Mouse (Mus musculus): ENCODE data around the gene 4930518I15Rik.
"Not testable (repeated sequence)": the region's sequence is repeated elsewhere in the genome, so short reads cannot be mapped to it uniquely, and the experiment has no call there.

The 4930518I15Rik gene

DNA sequence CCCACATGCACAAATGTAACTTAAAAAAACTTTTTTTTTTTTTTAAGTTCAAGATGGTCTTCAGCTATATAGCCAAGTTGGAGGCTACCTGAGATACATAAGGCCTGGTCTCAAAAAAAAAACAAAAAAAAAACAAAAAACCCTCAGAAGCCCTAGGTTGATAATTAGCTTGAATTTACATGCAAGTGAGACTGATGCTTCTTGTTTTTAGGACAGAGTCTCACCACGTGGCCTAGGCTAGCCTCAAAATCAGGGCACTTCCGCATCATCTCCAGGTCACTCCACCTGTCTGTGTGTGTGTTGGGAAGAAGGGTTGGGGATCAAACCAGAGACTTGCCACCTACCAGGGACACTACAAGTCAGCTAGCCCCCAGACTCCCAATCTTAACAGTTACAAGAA lies at the start of gene 4930518I15Rik:
Gene 4930518I15Rik, minus strand, starts transcription at position 112 of the 400 bp plus-strand sequence.
- ATAC-seq (ENCODE audit: insufficient number of reproducible peaks, low FRiP score, low TSS enrichment) = no peak

DNA sequence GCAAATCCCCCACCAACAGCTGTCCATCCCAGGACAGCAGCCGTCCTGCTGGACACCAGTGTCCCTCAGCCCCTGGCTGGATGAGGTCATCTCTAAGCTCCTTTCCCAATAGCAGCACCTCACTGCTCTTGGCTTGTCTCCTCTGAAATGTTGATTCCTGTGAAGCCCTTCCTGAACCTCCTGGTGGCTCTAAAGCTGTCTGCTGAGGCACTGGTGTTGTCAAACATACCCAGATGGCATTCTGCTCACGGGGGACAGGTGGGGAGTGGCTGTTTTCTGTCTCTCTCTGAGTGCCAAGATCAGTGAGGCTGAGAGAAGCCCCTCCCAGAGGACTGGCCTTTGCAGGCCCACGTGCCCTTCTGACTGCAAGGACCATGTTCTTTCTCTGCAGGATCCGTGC lies 48.2 kb upstream of the 4930518I15Rik start:
- ATAC-seq (ENCODE audit: insufficient number of reproducible peaks, low FRiP score, low TSS enrichment) = peak; percentile 94

DNA sequence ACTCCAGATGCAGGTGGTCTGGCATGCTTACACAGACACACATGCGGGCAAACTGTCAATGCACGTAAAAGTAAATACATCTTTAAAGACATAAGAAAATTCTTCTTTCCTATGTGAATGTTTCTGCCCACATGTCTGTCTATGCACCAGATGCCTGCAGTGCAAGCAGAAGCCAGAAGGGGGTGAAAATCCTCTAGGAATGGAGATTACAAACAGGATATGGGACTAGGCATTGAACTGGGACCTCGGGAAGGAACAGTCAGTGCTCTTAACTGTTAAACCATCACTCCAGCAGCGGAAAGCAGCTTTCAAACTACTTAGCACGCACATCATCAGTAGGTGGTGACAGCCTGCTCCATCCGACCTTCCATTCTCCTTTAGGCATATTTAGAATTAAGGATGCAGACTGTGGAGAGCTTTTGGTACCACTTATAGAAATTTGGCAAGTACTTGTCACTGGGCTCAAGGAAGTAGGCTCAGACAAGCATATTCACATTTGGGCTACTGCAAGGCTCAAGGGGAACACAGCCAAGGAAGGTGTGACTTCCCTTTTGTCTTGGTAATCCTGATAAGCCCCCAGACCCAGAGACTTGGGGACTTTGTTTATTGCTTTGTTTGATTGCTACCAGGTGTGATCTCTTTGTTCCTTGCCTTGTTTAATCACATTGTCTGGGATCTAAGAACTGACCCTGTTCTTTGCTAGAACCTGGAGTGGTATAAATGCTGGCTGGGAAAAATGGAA lies 47.4 kb upstream of the 4930518I15Rik start:
- ATAC-seq (ENCODE audit: insufficient number of reproducible peaks, low FRiP score, low TSS enrichment) = no peak

DNA sequence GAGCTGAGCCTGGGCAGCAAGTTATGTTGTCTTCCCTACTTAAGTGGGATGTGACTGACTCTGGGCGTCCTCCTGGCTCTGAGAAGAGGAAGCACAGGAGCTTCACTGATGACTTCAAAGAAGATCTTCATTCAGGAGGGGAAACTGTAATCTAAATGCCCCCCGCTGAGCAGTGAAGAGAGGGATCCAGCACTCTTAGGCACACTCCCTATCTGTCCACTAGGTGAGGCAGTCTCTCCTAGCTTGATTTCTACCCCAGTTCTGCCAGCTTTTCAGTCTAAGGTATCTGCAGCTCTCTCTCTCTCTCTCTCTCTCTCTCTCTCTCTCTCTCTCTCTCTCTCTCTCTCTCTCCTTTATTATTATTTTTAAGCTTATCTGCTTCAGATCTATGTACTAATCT lies 45.6 kb upstream of the 4930518I15Rik start:
- no peak for ATAC-seq (ENCODE audit: insufficient number of reproducible peaks, low FRiP score, low TSS enrichment)

DNA sequence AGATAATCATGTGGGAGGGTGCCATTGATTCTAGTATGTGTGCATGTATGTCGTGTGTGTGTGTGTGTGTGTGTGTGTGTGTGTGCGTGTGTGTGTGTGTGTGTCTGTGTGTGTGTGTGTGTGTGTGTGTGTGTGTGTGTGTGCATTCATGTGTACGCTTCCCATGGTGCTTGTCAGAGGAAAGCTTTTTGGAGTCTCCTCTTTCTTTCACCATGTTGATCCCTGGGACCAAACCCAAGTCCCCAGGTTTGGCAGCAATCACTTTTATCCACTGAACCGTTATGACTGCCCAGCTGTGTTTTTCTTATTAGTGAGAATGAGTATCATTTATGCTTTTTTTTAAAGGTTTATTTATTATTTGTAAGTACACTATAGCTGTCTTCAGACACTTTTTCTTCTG lies 44.7 kb upstream of the 4930518I15Rik start:
- ATAC-seq (ENCODE audit: insufficient number of reproducible peaks, low FRiP score, low TSS enrichment) = not testable (repeated sequence)

DNA sequence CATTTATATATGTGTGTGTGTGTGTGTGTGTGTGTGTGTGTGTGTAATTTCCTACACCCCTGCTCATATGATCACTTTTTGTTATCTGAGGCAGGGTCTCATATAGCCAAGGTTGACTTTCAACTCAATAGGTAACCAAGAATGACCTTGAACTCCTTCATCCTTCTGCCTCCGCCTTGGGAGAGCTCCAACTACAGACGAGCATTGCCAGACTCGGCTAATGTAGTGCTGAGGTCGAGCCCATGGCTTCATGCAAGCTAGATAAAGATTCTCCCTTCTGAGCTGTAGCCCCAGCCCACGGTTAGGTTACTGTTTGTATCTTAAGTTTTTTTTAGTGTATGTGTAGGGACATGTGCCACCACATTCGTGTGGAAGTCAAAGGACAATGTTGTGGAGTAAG lies 44.1 kb upstream of the 4930518I15Rik start:
- no peak for ATAC-seq (ENCODE audit: insufficient number of reproducible peaks, low FRiP score, low TSS enrichment)

DNA sequence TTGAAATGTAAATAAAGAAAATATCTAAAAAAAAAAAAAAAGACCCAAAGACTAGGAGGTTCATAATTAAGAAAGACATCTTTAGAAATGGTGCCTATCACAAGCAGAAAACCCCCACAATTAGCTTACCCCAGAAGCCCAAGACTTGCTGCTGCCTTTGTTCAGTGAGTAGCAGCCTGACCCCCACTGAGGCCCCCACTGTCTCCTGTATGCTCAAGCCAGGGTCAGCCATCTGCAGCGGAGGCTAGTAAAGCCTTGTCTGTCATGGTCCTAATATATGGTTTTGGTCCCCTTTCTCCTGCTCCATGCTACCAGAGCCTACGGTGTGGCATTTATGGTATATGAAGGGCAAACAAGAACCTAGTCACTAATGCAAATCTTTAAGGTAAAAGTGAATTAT lies 43.6 kb upstream of the 4930518I15Rik start:
- ATAC-seq (ENCODE audit: insufficient number of reproducible peaks, low FRiP score, low TSS enrichment) = no peak

DNA sequence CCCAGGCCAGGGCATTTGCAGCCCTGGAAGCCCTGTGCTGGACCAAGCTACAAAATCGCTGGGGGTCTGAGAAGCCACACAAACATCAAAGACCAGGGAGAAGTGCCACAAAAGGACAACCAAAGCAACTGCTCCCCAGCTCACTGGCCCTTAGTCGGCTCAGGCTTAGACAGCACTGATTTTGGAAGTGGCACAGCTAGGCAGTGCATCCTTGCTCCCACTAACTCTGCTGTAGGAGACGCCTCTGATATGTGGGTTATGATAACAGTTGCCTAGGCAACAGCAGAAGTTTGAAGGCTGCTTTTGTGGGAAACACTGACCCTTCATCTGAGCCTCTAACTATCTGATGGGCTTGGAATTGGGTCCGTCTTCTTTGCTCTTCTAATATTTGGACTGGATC lies 41.4 kb upstream of the 4930518I15Rik start:
- ATAC-seq (ENCODE audit: insufficient number of reproducible peaks, low FRiP score, low TSS enrichment) = no peak

DNA sequence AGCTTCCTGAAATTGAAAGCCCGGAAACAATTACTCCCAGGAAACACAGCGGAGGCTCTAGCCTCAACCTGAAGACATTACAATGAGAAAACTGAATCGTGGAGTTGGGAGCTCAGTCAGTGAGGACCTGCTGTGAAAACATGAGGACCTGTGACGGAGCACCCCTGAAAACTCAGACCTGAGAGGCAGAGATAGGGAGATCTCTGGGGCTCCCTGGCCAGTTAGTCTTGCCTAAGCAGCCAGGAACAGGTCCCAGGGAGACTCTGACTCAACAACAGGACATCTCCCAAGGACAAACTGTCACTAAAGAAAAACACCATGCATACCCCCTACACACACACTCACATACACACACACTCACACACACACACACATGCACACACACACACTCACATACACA lies 40.6 kb upstream of the 4930518I15Rik start:
- no peak for ATAC-seq (ENCODE audit: insufficient number of reproducible peaks, low FRiP score, low TSS enrichment)

DNA sequence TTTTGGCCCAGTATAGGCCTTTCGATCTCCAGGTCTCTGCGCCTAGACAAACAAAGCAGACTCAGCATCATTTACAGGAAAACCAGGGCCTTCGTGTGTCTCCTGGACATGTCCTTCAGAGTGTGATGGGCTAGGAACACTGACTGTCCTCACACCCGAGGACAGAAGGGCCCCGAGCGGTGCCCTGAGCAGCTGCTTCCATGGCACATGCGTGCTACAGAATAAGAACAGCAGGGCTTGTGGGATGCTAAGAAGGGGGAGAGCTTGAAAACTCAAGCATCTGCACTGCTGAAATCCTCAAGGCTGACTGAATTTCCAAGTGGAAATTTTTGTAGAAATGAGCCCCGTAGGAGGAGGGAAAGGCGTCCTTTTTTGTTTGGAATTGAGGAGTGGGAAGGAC lies 39.3 kb upstream of the 4930518I15Rik start:
- no peak for ATAC-seq (ENCODE audit: insufficient number of reproducible peaks, low FRiP score, low TSS enrichment)

DNA sequence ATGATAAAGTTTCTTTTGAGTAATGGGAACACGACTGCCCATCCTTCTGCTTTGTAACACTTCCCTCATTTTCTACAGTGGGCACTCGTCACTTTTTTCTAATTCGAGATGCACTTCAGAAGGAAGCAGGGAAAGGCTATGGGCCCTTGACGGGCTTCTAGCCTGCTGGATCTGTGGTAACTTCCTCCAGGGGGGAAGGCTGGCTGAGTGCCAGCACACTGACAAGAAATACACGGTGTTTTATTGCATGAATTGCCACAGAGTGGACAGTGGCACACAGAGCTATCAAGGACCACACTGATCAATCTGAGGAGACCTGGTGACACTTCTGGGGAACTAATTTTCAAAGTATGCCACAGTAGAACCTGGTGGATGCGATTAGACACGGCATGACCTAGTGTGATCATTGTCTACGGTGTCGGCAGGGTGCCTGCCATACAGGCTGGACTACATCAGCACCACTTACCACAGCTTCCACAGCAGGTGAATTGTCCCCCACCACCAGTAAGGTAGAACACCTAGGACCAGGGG lies 38.7 kb upstream of the 4930518I15Rik start:
- ATAC-seq (ENCODE audit: insufficient number of reproducible peaks, low FRiP score, low TSS enrichment) = no peak

DNA sequence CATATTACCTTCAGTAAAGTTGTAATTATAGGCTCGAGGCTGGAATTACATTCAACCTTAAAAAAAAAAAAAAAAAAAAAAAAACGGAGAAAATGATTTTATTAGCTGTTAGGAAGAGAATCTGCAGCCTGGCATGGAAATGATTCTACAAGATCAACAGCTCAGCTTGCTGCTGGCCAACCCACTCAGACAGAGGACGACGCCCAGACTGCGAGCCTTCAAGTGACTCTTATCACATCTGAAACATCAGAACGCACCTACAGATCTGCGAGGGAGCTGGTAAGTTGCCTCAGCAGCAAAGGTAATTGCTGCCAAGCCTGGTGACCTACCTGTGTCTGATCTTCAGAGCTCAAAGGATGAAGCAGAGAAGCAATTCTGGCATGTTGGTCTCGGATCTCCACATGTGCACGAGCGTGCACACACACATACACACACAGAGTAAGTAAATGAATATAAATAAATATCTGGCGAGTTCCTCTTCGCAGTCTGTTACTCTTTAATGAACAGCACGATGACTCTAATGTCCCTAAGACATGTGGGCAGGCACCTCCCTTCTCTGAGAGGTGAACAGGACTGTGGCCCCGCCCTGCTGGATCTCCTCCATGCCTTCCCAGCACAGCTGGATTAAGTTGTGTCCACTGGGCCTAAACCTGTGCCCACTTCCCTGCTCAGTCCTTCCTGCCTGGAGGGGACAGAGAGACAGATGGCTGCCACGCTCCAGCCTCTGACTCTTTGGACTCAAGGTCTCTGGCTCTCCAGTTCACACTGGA lies 36.9 kb upstream of the 4930518I15Rik start:
- ATAC-seq (ENCODE audit: insufficient number of reproducible peaks, low FRiP score, low TSS enrichment) = no peak

DNA sequence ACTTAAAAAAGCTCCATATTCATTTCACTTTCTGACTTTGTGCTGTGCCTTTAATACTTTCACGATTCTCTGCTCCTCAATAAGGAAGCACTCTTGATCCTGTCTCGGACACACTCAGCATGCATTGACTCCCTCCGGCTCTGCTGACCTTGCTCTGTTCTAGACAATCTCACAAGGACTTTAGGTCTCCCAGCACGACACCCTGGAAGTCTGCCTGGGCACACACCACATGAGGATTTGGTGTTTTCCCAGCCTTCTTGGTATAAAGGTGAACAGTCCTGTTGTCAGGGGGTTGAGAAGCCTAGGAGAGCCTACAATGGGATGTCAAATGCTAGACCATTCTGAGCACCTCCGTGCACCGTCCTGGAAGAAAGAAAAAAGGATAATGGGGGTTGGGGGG lies 35.1 kb upstream of the 4930518I15Rik start:
- no peak for ATAC-seq (ENCODE audit: insufficient number of reproducible peaks, low FRiP score, low TSS enrichment)

DNA sequence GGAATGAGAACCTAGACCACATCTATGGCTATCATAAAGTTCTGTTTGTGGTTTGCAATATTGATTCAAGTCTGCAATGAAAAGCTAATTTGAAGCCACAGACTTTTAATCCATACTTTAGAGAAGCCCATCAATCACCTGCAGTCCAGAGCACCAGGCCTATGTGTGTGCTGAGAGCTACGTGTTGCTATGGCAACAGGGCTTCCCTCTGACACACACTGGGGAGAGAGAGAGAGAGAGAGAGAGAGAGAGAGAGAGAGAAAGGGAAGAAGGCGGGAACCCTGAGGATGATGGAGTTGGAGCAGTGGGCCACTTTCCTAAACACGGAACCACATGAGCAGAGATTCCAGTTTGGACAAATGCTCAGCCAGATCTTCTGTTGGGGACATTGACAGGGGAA lies 34.5 kb upstream of the 4930518I15Rik start:
- no peak for ATAC-seq (ENCODE audit: insufficient number of reproducible peaks, low FRiP score, low TSS enrichment)

DNA sequence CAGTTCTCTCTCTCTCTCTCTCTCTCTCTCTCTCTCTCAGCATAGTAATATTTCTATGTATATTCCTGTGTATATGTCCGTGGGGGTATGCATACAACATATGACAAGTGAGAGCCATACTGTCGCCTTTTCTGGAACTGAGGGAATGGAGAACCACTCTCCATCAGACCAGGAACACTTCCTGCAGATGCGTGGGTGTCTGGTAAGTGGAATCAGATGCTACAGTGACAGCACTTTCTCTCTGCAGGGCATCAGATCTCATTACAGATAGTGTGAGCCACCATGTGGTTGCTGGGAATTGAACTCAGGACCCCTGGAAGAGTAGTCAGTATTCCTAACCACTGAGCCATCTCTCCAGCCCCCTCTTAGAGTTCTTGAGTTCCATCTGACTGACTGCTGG lies 30.7 kb upstream of the 4930518I15Rik start:
- no peak for ATAC-seq (ENCODE audit: insufficient number of reproducible peaks, low FRiP score, low TSS enrichment)

DNA sequence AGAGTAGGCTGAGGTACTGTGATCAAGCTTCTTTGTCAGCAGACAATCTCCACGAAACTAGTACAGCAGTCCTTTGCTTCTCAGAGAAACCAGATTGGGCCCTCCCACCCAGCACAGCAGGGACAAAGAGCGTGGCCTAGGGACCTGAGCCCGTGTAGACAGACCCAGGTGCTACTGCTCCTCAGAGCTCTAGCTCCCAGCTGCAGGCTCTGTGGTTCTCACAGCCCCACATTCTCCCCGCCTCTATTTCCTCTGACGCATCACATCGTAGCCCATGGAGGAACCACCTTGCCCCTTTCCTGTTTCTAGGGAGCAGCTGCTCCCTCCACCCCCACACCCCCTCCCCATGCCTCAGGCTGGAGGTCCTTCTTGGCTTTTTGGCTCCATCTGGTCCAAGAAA lies 29.3 kb upstream of the 4930518I15Rik start, which contains the start of gene Sla2:
Gene Sla2, minus strand, starts transcription at position 176 of the 400 bp plus-strand sequence.
- no peak for ATAC-seq (ENCODE audit: insufficient number of reproducible peaks, low FRiP score, low TSS enrichment)

DNA sequence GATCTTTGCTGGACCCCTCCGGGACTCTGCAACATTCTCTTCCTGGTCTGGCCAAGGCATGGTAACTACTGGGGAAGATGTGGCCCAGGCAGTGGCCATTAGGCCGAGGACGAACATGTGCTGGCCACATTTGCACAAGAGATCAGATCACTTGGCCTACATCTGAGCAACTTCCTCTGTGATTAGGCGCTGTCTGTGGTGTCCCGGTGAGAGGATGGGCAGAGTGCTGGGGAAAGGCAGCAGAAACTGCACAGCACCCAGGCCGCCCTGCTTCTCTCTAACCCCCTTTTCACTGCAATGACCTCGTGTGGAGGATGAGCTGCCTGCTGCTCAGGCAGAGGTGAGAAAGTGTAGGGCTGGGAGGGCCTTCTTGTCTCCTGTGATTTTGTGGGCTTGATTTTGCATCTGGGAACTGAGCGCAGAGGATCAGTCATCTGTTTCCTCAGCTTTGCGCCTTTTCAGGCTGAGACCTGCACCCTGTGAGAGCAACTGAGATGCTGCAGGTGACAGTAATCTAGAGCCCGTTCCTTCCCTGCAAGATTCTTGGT lies 28.4 kb upstream of the 4930518I15Rik start:
- no peak for ATAC-seq (ENCODE audit: insufficient number of reproducible peaks, low FRiP score, low TSS enrichment)

DNA sequence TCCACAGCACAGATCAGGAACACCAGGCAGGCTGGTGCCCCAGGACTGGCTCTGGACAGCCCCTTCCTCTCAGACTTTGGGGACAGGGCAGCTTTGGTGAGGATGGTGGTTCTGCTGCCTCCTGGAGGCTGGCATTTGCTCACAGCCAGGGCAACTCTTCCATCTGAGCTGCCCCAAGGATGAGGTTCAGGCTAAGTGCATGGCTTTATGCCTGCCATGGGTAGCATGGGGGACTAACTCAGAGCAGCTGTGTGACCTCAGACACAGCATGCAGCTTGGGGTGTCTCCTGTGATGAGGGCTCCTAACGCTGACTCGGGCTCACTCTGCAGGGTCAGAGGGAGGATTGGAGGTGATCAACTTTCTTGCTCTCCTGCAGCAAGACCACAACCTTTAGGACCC lies 27.9 kb upstream of the 4930518I15Rik start:
- ATAC-seq (ENCODE audit: insufficient number of reproducible peaks, low FRiP score, low TSS enrichment) = not testable (repeated sequence)

DNA sequence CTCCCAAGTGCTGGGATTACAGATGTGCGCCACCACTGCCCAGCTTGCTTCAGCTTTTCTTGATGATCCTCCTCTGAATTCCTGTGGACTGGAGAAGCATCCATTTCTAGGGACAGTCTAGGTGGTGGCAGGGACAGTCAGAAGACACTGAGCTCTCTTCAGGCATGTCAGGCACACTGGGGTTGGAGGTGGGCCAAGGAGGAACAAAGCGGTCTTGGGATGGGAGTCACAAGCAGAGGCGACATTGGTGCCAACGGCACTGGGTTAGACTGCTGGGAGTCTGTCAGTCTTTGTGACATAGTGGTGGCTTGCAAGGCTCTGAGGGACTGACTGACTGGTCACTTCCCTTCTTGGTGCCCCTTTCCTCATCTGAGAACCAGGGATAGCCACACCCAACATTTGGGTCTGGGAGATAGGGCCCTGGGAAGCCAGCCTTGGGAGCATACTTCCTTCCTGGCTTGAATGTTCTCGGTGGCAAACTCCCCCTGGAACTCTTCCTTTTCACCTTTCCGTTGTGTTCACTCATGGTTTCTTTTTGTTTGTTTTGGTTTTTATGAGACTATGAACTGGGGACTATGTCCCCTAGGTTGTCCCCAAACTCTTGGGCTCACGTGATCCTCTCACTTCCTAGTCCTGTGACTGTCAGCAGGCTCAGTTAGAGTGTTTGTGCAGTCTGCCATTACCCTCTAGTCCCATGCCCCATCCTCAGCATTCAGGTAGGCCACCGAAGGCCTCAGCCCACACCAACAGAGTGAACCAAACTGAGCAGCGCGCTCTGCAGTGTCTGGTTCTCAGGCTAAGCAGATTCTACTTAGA lies 26.9 kb upstream of the 4930518I15Rik start:
- ATAC-seq (ENCODE audit: insufficient number of reproducible peaks, low FRiP score, low TSS enrichment) = no peak

DNA sequence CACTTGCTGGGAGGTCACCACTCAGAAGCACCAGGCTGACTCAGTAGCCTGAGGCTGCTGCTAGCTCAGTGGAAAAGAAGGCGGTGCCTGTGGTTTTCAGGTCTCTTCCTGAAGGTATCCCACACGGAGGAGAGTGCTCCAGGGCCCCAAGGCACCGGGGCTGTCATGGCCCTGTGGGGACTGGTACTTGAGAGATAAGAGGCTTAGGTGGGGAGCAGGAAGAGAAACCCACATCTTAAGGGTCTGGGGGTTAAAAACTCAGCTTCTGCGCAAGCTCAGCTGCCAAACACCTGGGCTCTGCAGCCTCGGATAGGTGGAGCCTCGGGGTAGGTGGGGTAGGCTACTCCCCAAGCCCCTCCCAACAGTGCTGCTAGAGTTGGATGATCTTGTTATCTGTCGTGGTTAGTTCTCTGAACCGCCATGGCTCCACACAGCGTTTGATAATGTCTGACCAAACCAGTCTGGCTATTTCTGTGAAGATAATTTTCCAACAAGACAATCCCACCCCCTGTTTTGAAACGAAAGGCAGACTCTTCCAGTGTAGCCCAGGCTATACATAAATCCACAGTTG lies 24.8 kb upstream of the 4930518I15Rik start:
- no peak for ATAC-seq (ENCODE audit: insufficient number of reproducible peaks, low FRiP score, low TSS enrichment)

Measured in cerebellum, adult (tissue).